Mouse (Mus musculus): ENCODE data around the gene Ampd1. TPM values are rescaled to one million over a fixed set of nuclear protein-coding genes. Genes with fewer than 3 reads are reported as not detected.

The Ampd1 gene
- polyA plus RNA-seq, 2 experiments from 2014 or later, result 2.9 to 3.3 TPM

Other genes starting within 250 kb of the Ampd1 start
- gene Sycp1, start 137.9 kb upstream of the Ampd1 start, polyA plus RNA-seq (2017; shearing (Covaris generic)), result under 1 TPM in 1 of 2 experiments, not detected in 1; 0.33 TPM
- gene Nr1h5, start 109.9 kb upstream of the Ampd1 start, polyA plus RNA-seq (2017; shearing (Covaris generic)), result not detected
- gene Sike1, start 78.3 kb upstream of the Ampd1 start, polyA plus RNA-seq (2017; shearing (Covaris generic)), result 10 to 100 TPM; 70.8 to 84.2 TPM
- 100 to 1,000 TPM; 512 to 583 TPM for gene Csde1, start 53.6 kb upstream of the Ampd1 start, polyA plus RNA-seq (2017; shearing (Covaris generic))
- 100 to 1,000 TPM in 1 of 2 experiments, 10 to 100 TPM in 1; 96.1 to 112 TPM for gene Nras, start 15.7 kb upstream of the Ampd1 start, polyA plus RNA-seq (2017; shearing (Covaris generic))
- gene Dennd2c, start 28.6 kb downstream of the Ampd1 start, polyA plus RNA-seq (2017; shearing (Covaris generic)), result 1 to 10 TPM; 1.4 TPM
- 100 to 1,000 TPM; 124 to 136 TPM for gene Bcas2, start 97.6 kb downstream of the Ampd1 start, polyA plus RNA-seq (2017; shearing (Covaris generic))
- 10 to 100 TPM; 51.4 to 52.6 TPM for gene Trim33, start 205.3 kb downstream of the Ampd1 start, polyA plus RNA-seq (2017; shearing (Covaris generic))